Mouse (Mus musculus): ENCODE measurements around the gene Atg7.

The Atg7 gene

DNA sequence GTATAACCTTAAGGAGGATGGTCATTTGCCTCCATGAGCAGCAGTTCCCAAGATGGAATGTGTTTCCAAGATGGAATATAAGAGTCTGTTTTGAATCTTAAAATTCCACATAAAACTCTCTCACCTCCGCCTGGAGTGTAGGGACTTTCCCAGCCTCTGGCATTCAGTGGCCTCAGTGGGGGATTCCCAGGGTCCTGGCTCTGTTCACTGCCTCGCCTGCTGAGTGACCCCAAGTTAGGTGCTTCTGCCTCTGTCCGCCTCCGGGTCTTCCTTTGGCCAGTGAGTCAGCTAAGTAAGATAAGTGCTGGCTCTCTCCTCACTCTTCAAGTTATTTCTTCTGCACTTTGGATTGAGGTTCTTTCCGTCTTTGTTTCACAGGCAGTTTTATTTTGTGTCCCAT, 90.3 kb downstream of the Atg7 start:
- in situ Hi-C loops (cut with MseI, MboI), result loop anchor here in 1 of 2 experiments (10.0 kb wide), 2 partner anchors 162 to 192 kb away; no protein-coding TSS in a partner anchor

DNA sequence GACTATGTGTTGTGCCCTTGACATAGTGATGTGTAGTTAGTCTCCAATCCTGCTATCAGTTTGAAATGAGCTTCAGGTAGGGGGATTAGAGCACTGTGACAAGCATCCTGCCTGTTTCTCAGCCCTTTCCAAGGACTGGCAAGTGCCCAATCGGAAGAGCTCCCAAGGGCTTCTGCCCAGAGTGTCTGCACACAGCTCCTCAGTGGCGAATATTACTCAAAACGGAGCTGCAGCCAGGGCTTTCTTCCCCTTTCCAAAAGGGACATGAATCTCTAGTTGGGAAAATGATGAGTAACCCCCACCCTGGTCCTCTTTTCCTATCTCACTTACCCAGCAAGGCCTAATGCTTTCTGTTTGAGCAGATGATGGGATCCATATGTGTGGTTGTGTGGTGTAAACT, 90.8 kb downstream of the Atg7 start:
- in situ Hi-C loops (cut with MseI, MboI), result loop anchor here in 1 of 2 experiments (10.0 kb wide), 2 partner anchors 161 to 191 kb away; no protein-coding TSS in a partner anchor

DNA sequence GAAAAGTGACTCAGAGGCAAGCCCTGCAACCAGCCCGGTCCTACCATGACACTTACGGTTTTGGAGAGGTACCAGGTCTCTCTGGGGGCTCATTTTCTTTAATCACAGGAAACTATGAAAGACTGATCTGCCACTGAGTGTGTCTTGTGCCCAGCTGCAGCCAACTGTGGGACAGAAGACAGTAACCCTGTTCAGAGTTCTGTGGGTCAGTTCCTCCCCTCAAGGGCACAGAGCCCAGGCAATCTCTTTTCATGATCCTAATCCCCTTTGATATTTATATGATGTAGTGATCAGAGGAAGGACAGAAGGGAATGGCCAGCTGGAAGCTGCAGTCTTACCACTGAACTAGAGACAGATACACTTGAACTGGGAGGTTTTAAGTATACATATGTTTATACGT, 92.2 kb downstream of the Atg7 start:
- in situ Hi-C loops (cut with MseI, MboI), result loop anchor here in 1 of 2 experiments (10.0 kb wide), 2 partner anchors 160 to 190 kb away; no protein-coding TSS in a partner anchor

DNA sequence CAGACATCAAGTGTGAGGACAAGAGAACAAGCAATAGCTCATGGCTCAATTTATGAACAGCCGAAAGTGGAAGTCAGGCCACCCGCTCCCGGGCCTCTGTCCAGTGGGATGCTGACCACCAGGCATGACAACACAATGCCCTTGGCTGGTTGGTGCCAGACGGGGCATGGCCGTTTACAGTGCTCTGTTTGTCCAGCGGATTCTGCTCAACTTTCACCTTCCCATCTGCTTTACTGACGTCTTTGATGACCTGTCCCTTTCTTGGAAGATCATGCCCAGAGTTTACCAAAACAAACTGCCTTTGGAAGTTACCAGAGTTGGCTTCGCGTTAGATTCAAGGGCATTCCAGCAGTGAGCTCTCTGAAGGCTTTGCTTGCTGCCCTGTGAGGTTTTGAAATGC, 93.5 kb downstream of the Atg7 start:
- in situ Hi-C loops (cut with MseI, MboI), result loop anchor here in 1 of 2 experiments (10.0 kb wide), 2 partner anchors 158 to 188 kb away; no protein-coding TSS in a partner anchor

DNA sequence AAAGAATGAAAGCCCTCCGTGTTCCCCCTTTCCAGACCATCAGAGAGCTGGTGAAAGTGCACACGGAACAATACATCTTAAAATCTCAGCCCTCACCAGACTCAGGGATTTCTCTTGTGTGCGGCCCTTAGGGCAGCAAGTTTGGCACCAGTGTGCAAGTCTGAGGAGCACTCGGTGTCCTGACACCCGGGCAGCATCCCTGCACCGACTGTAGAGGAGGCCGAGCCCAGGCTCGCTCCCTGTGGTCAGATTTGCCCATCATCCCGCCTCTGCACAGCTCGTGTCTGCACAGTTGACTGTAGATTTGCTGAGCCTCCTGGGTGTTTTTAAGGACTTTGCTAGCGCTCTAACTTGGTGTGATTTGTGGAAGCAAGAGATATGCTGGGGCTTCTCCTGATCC, 94.3 kb downstream of the Atg7 start:
- in situ Hi-C loops (cut with MseI, MboI), result loop anchor here in 1 of 2 experiments (10.0 kb wide), 2 partner anchors 158 to 188 kb away; no protein-coding TSS in a partner anchor

DNA sequence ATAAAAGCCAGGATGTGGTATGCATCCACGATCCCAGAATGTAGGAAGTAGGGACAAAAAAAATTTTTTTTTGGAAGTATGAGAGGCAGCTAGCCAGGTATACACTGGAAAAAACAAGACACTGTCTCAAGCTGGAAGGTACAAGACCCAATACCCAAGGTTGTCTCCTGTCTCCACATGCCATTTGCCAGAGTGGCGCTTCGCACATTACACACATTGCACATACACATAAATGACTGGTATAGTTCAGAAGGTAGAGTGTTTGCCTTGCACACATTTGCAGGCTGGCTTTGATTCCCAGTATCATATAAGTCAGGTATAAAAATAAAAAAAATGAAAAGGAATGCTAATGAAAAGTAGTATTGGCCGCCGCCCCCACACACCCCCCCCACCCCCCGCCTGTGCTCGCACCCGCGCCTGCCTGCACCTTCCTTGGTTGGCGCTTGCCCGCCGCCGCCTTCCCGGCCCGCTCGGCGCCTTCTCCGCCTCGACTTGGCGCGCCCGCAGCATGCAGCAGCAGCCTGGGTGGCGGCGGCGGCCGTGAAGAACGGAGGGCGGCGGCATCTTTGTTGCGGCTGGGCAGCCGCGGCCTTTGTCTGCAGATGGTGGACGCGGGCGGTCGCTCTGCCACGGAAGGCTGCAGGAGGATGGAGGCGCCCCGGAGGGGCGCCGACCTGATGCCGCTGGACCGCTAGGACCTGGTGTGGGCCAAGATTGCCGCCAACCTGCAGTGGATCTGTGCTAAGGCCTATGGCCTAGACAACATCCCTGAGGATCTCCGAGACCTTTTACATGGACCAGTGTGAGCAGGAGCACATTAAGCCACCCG, 95.2 kb downstream of the Atg7 start:
- in situ Hi-C loops (cut with MseI, MboI), result loop anchor here in 1 of 2 experiments (10.0 kb wide), 2 partner anchors 157 to 187 kb away; no protein-coding TSS in a partner anchor

DNA sequence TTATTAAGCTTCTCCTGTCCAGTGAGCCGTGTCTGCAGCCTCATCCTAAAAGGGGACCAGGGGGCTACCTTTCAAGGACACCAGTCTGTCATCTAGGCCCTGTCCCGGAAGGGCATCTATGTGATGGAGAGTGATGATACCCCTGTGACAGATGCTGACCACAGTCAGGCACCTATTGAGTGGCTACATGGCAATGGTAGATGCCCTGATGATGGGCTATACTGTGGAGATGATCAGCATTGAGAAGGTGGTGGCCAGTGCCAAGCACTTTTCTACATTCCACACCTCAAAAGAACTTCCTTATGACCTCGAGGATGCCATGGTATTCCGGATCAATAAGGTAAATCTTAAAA, 95.8 kb downstream of the Atg7 start:
- in situ Hi-C loops (cut with MseI, MboI), result loop anchor here in 1 of 2 experiments (10.0 kb wide), 2 partner anchors 156 to 186 kb away; no protein-coding TSS in a partner anchor

DNA sequence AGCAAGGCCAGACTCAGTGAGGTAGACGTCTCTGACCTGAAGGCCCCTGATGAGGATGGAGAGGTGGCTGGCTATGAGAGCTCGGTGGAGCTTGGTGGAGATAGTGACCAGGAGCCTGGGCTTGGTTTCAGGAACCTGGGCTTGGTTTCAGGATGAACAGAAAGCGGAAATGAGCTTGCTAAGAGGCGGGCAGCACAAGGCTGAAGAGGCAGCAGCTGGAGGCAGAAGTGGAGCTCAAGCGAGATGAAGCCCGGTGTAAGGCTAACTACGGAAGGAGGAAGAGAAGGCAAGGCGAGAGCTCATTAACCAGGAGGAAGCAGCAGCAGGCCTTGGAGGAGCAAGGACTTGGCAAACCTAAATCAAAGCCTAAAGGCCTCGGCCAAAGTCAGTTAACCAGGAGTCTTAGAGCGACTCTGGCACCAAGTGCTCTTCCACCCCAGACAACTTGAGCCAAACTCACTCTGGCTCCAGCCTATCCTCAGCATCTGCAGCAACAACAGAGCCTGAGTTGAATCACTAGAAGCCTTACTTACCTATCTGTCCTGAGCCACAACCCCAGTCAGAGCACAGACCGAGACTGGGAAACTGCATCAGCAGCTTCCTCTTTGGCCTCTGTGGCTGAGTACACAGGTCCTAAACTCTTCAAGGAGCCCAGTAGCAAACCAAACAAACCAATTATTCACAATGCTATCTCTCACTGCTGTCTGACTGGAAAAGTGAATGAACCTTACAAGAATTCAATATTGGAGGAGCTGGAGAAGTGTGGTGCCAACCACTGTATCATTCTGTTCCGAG, 99.5 kb downstream of the Atg7 start:
- in situ Hi-C loops (cut with MseI, MboI), result no loop called here

DNA sequence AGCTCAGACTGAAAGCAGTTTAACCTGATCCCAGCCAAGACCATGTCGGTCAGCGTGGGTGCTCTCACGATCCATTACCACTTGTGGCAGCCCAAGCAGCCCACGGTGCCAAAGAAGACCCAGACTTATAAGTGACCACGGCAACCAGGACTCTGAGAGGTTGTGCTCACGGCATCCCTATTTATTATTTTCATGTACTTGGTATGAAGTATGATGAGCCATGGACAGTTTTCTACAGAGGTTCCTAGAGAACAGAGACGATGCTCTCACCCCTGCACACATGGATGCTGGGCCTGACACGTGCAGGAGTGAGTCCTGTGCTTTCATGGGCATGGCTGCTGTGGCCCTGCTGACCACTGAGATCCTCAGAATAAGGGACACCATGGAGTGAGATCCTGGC, 100.2 kb downstream of the Atg7 start:
- in situ Hi-C loops (cut with MseI, MboI), result no loop called here

DNA sequence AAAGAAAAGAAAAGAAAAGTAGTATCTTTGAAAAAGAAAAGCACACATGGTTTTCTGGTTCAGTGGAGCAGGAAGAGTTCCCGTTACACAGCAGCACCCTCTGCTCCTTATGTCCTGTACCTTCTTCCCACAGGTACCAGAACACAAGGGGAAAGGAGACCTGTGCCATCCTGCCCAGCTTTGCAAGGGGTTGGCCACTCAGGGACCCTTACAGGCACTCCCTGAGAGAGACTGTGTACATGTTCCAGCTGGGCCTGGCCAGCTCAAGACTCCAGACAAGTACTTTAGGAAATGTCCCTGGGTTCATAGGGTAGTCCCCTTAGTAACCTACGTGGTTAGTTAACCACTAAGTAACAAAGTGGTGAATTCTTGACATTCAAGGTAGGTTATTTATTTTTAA, 100.9 kb downstream of the Atg7 start:
- in situ Hi-C loops (cut with MseI, MboI), result no loop called here

DNA sequence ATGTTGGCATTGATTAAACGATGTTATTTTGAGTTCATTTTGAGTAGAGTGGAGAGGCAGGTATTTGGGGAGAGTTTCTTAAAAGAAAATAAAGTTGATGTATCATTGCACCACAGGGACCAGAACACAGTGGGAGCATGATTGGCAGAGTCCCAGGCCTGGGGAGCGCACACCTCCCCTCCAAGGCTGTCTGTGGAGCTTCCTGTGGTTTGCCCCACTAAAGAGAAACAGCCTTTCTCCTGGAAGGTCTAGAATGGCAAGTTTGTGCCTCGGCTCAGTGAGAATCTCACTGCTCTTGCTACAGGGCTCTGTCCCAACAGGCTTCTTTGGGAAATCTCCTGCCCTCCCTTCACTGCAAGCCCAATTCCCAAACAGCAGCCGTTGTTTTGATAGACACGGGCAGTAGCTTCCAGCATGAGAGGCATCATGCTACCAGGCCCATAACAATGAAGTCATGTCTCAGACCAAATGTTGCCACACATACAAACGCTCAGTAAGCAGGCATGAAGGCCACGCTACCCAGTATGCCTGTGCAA, 103.6 kb downstream of the Atg7 start:
- in situ Hi-C loops (cut with MseI, MboI), result no loop called here

DNA sequence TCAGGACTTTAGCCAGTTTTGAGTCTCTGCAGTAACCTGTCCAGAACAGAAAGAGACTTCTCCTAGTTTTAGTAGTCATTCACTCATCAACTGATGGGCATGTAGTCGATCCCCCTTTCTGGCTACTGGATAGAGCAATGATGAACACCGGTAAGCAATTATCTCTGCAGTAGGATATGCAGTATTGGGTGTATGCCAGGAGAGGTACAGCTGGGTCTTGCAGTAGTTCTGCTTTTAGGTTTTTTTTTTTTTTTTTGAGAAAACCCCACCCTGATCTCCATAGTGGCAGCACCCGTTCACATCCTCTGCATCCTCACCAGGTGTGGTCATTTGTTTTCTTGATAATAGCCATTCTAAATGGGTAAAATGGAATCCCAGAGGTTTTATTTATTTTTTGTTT, 105.5 kb downstream of the Atg7 start:
- in situ Hi-C loops (cut with MseI, MboI), result no loop called here

DNA sequence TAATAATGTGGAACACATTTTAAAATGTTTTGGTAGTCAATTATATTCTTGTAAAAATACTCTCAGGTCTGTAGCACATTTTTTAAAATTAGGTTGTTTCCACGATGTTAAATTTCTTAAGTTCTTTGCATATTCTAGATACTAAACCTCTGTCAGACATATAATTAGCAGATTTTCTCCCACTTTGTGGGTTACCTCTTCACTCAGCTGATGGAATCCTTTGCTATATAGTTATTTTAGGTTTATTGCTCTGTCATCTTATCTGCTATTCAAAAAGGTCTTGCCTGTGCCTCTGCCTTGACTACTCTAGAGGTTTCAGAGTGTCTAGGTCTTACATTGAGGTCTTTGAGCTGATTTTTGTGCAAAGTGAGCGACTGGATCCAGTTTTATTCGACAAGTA, 106.0 kb downstream of the Atg7 start:
- in situ Hi-C loops (cut with MseI, MboI), result no loop called here

DNA sequence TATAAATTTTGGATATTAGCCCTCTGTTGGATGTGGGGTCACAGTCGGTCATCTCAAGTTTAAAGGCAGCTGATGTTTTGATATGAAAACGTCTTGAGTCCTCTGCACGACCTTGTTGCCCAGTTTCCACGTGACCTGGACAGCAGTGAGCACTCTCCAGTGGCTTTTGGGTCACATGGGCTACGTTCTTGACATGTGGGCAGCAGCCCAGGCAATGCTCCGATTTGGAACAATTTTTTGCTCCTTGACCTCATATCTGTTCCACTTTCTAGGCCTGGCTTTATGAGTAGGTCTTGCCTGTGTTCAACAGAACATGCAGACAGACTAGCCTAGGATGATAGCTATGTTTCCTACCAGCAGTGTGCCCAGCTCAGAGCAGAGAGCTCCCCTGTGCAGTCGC, 115.9 kb downstream of the Atg7 start:
- in situ Hi-C loops (cut with MseI, MboI), result no loop called here

DNA sequence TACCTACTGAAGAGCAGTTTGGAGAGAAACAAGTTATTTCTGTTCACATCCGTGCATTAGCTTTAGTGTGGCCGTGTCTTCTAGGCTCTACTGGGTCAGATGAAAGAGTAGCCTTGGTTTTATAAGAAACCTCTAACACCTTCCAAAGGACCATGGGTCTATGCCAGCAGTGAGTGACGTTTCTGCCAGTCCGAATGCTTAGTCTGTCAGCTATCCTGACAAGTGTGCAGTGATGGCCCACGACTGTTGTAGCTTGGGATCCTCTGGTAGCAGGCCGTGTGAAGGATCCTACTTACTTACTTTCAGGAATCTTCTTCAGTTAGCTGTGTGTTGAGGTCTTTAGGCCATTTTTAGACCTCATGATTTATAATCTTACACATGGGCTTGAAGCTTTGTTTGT, 123.4 kb downstream of the Atg7 start:
- in situ Hi-C loops (cut with MseI, MboI), result no loop called here

DNA sequence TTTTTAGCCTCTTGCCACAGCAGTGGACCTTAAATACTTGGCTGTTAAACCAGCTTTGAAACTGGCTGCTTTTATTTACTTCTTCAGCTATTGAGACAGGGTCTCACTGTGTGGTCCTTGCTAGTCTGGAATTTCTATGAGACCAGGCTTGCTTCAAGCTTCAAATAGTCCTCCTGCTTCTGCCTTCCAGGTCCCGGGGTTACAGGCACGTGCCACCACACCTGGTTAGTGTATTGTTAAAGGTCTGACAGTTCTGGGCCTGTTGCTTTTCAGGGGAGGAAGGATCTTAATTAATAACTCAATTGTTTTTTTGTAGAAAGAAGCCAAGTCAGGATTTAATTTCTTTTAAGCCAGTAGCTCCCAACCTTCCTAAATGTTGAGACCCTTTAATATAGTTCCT, 124.8 kb downstream of the Atg7 start:
- in situ Hi-C loops (cut with MseI, MboI), result no loop called here

DNA sequence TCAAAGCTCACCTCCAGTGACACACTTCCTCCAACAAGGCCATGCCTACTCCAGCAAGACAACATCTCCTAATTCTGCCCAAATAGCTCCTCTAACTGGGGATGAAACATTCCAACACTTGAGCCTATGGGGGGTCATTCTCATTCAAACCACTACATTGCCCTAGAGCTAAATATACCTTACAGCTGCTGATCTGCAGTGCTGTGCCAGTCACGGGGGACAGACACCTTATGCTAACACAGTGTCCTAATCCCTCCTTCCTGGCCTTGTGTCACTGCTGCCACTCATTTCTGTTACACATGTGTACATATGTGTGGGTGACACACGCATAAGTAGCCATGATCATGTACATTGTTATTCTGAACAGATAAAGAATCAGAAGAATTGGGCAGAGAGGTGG, 127.4 kb downstream of the Atg7 start:
- in situ Hi-C loops (cut with MseI, MboI), result no loop called here

DNA sequence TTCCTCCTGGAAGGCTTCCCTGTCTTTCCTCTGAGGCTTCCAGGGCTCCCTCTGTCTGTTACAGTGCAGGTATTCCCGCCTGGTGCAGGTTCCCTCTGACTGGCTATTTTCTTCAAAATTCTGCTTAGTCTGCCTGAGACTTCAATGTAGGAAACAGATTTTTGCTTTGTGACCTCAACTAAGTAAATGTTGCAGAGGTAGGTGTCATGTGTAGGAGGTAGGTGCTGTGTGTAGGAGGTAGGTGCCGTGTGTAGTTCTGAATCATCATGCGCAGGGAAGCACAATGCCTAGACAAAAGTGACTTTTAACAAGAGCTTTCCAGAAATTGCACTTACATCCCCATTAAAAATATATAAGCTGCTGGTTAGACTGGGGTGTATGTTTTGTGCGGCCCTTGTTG, 128.6 kb downstream of the Atg7 start:
- in situ Hi-C loops (cut with MseI, MboI), result no loop called here

DNA sequence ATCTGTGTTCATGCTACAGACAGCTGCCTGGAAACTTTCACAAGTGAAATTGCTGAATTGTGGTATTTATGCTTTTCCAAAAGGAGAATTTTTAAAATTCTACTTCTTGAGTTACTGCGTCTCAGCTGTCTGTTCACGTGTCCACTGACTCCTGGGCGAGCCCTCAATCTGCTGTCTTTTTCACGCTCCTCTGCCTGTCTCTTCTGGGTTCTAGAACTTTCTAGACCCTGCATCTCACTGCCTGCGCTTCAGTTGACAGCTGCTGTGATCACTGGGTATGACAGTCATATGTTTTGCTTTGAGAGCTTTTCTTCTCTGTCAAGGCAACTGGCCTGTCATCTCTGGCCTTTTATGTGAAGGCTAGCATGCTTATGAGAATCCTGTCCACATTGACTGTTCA, 132.3 kb downstream of the Atg7 start:
- in situ Hi-C loops (cut with MseI, MboI), result no loop called here

DNA sequence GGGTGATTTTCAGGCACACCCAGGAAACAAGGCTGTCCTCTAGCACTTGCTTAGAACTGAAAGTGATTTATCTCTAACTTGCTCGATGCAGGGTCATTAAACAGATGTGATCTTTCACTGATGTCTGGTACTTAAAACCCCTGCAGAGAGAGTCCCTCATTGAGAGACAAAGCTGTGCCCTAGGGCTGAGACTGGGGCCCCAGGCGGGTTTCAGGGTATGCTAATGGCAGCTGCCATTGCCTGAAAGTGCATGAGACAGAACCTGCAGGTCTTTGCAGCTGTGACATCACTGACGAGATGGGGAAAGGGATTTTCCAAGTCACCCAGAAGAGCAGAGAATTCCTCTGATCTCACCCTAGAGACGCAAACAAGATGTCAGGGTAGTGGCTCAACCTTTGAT, 135.0 kb downstream of the Atg7 start:
- in situ Hi-C loops (cut with MseI, MboI), result no loop called here

DNA sequence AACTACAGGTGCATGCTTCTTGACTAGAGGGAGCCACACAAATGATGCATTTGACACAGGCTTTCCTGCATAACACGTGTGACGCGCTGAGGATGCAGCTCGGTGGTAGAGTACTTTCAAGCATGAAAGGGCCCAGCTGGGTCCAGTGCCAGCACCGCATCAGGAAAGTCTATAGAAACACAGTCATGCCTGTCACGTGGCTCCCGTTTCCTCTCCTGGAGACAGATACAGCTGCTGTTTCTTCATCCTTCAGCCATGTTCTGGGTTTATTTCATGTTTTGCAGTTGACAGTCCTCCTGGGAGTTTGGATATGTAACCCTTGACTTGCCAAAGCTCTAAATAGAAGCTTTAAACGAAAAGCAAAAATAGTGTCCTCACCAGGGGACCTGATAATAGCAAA, 135.8 kb downstream of the Atg7 start:
- in situ Hi-C loops (cut with MseI, MboI), result no loop called here

DNA sequence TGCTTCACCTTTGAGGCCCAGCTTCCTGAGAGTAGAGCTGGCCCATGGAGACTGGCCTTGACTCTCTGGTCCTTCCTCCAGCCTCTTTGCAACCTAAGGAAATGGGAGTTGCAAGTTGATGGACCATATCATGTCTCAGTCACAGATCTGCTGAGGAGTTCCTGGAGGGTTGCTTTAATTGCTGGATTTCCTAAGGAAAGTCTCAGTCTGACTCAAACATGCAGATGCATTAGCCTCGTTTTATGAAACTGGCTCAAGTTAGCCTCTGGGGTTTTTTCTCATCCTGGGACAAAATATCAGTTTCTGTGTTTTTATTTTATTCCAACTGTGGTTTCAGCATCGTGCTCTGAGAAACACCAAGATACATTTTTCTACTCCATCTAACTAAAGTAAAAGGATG, 137.7 kb downstream of the Atg7 start:
- in situ Hi-C loops (cut with MseI, MboI), result no loop called here

All from mouse trophoblast stem cell (cell line).